Mouse (Mus musculus): ENCODE data around the gene Unkl.
"Not testable (repeated sequence)": the region's sequence is repeated elsewhere in the genome, so short reads cannot be mapped to it uniquely, and the experiment has no call there.

The Unkl gene

GRCm38 (mm10) chr17:25220746-25221145 is 32.5 kb downstream of the Unkl start:
- DNase-seq, result no peak

GRCm38 (mm10) chr17:25221821-25222503 is 33.8 kb downstream of the Unkl start:
- no peak for DNase-seq

GRCm38 (mm10) chr17:25222504-25222940 is 34.3 kb downstream of the Unkl start:
- DNase-seq, result peak; percentile 51

DNA sequence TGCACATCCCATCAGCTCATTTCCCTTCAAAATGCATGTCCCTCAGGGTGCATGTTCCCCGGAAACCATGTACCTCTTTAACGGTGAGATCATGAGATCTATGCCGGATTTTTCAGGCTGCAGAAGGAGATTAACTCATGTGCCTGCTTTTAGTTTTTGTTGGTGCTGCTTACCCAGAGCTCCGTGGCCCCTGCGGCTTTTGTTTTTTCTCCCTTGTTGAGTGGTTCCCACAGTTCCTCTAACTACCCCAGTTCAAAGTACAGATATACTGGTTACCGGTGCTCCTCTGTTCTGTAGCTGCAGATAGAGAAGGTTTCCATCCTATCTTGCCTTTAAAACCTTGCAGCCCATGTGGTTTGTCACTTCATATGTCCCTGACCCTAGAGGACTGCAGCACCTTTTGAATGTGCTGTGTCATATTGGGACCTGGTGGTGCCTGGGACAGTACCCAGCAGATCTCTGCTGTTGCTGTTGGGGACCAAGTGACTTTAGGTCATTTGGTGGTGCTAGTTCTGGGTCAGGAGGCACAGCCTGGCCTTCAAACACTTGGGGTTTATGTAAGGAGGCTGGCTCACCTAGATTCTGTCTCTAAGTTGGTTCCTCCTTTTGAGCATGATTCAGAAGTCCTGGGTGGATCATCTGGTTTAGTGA is 34.9 kb downstream of the Unkl start:
- DNase-seq, result no peak

DNA sequence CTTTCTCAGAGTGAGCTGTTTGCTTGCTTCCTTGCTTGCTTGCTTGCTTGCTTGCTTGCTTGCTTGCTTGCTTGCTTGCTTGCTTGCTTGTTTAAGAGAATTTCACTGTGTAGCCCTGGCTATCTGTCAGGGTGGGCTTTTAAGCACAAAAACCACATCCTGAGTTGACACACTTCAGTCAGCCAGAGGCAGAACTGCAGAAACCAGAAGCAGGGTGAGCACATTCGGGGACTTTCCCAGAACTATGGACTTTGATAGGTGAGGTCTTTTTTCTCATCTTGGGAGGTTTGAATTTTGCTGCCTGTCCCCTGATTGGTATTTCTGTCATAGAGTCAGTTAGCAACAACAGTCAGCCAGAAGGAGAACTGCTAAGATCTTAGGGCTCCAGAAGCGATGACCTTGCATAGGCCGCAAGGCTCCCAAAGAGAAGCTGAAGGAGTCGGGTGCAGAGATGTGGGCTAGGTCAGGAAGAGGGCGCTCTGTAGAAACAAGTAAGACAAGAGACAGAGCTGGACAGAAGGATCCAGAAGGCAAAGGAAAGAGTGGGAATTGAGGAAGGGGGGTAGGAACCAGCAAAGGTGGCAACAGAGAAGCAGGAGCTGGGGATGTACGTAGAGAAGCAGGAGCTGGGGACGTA is 36.5 kb downstream of the Unkl start:
- no peak for DNase-seq

- no peak for DNase-seq
These were observed 37.5 kb downstream of the Unkl start for GRCm38 (mm10) chr17:25225659-25226058.

- no peak for DNase-seq
These were observed 39.8 kb downstream of the Unkl start for GRCm38 (mm10) chr17:25227991-25228390.

- not testable (repeated sequence) for DNase-seq
These were observed 41.9 kb downstream of the Unkl start for GRCm38 (mm10) chr17:25230014-25230655.

DNA sequence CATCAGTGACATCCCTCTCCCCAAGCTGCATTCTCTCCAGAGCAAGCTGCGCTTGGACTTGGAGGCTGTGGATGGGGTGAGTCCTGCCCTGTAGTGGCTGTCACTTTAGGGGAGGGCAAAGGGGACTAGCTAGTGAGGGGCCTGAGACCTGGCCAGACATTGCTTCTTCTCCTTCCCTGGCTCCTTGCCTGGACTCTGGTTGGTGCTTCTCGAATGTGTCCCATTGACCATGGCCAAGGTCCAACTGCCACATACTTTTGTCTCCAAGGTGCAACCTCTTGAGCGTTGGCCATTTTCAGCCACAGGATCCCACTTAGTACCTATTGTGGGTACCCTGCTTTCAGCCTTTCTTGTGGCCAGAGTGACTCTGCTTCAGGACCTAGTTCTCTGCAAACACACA is 42.5 kb downstream of the Unkl start:
- DNase-seq, result no peak

GRCm38 (mm10) chr17:25231621-25232020 is 43.4 kb downstream of the Unkl start:
- not testable (repeated sequence) for DNase-seq

DNA sequence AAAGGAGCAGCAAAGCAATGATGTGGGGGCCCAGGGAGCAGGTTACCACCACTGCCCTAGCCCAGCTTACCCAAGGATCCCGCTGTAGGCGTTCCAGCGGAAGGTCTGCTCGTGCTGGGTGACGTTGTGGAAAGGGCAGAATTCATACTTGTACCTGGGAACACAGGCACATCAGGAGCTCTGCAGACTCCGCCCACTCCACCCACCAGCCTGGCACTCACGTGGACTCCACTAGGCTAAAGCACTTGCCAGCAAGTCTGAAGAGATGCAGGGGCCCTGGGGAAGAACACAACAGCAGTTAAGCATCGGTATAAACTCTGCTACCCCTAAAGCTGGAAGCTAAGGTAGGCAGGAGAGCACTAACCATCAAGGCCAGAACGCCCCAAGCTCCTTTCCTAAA is 47.4 kb downstream of the Unkl start:
- no peak for DNase-seq

GRCm38 (mm10) chr17:25239695-25240636 is 51.8 kb downstream of the Unkl start, which contains the start of the genes Gnptg and Tsr3:
Gene Gnptg, minus strand, starts transcription at chr17:25240124.
Gene Tsr3, plus strand, starts transcription at chr17:25240170.
- peak; percentile 86 for DNase-seq

- no peak for DNase-seq
These were observed 55.1 kb downstream of the Unkl start for GRCm38 (mm10) chr17:25243131-25243780.

- DNase-seq, result no peak
These were observed 56.0 kb downstream of the Unkl start for GRCm38 (mm10) chr17:25244239-25244638.

DNA sequence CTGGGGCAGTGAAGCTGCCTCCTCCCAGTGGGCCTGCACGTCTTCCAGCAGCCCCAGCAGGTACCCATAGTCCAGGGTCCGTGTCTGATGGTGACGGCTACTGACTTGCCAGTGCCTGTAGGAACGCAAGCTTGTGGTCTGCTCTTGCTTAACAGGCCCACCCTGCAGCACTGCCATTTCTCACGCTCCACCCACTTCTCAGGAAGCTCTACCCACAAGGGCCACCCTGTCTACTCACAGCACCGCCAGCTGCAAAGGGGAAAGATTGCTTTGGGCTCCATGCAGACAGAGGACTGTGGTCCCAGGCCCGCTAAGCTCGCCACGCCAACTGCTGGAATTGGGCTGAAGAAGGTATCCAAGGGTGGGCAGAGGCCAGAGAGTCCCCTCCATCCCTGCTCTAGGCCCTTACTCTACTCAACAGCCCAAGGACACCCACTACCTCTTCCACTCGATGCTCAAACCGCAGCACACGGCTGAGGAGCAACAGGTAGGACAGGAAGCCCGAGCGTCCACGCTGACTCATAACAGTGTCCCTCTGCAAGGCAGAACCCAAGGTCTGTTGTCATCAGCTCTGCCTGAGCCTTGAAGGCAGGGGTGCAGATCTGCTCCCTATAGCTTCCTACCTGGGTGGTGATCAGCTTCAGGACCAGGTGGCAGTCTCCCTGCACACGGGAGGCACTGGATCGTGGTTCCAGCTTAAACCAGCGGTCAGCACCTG is 60.0 kb downstream of the Unkl start:
- DNase-seq, result no peak

GRCm38 (mm10) chr17:25250181-25250835 is 62.1 kb downstream of the Unkl start:
- DNase-seq, result no peak

DNA sequence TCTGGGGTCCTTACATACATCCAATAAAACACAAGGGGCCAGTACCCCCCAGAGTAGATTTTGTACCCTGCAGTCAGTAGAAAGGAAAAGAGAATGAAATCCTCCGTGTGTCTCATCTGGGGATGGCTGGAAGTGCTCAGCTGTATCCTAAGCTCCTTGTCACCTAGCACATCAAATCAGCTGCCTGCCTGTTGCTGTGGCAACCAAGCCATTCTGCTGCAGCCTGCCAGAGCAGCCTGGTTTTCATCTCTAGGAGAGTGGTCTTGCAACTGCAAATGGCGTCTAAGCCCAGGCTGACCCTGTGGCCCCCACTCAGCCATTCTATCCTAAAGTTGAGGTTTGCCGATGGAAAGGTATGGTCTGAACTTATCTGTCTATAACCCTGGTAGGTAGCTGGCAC is 64.4 kb downstream of the Unkl start:
- no peak for DNase-seq

DNA sequence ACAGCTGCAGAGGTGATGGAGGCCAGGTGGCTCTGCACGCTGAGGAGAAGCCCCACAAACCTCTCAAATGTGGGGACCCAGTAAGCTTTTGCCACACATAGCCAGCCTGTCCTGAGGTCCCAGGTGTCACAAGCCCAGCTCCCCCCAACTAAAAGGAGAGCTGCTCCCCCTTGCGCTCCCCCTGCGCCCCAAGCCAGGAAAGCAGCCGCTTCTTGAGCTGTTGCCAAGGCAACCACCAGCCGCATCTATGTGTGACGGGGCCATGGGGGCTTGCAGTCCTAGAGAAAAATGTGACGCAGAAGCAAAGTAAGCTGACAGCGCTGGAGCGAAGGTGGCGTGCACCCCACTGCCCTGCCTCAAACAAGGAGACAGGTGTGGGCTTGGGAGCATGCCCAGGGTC is 65.6 kb downstream of the Unkl start:
- peak; percentile 39 for DNase-seq

GRCm38 (mm10) chr17:25255110-25255509 is 66.9 kb downstream of the Unkl start:
- DNase-seq, result no peak

DNA sequence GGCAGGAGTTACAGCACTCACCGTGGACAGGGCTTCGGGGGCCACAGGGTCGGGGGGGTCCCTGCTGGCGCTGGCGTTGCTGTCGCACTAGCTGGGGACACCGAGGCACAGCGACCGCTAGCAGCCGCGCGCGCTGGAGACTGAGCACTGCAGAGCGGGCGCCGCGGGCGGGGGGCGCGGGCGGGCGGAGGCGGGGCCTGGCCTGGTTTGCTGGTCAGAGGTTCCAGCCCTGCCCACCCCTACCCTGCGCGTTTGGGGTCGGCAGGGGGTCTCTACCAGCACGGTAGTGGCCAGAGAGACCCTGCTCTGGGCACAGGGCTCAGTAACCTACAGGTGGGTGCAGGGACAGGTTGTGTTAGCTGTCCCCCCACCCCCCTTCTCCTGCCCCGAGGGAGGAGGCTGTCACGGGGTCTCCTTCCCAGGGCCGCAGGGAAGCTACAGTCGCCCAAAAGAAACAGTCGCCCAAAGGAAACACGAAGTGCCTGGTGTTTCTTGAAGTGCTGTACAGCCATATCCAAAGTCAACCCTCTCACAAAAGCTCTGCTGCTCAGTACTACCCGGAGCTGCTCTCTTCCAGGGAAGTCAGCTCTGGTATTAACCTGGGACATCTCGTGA is 68.0 kb downstream of the Unkl start, which contains the start of gene Baiap3:
TSS of gene Baiap3 (minus strand) at position 225 of the 615 bp plus-strand sequence.
- no peak for DNase-seq
